Mouse (Mus musculus): ENCODE measurements around the gene Olfr93. TPM values are rescaled to one million over a fixed set of nuclear protein-coding genes. Genes with fewer than 3 reads are reported as not detected.
A peak's percentile ranks its signal among the peaks of the same experiment; 100 is the strongest.

The Olfr93 gene
- polyA plus RNA-seq (2015; fragmentation: Nextera tagmentation; extraction: Ambion mirVana) = not detected in 2 replicates

- Histone ChIP-seq H3K36me3 (ENCODE audit: insufficient read depth, low read length) (no peaks in the 10 kb centered on the region), H3K4me1 (ENCODE audit: insufficient read depth, low read depth, low read length) (no peaks in the 10 kb centered on the region), H3K27ac (ENCODE audit: low read length) (no peak within 1 kb of the TSS), H3K4me2 (replicated peaks; ENCODE audit: low read depth, low read length) (no peak within 1 kb of the TSS), H3K9me3 (ENCODE audit: low read length) (no peaks in the 10 kb centered on the region), H3K27me3 (replicated peaks; ENCODE audit: insufficient read depth, low read length) (no peaks in the 10 kb centered on the region), H3K4me3 (ENCODE audit: low read depth, low read length) (no peak within 1 kb of the TSS), H3K9ac (replicated peaks; ENCODE audit: low read depth) (no peak within 1 kb of the TSS)
- ATAC-seq = no peak
- no peak for TF ChIP-seq CTCF (IDR thresholded peaks at IDR 0.05)
- TF ChIP-seq EP300 (IDR thresholded peaks at IDR 0.05) = no peak
- DNase-seq (ENCODE audit: low spot score) = no peak
Measured at GRCm38 (mm10) chr17:37161394-37161793, at the start of gene Olfr93. Gene Olfr93 (minus strand): TSS chr17:37161494.

GRCm38 (mm10) chr17:37203917-37204236 is 42.6 kb upstream of the Olfr93 start:
- Histone ChIP-seq H3K4me2 (replicated peaks; ENCODE audit: low read depth, low read length) (no peak overlapping the region), H3K27me3 (replicated peaks; ENCODE audit: insufficient read depth, low read length) (no peaks in the 10 kb centered on the region), H3K27ac (ENCODE audit: low read length) (no peak overlapping the region), H3K36me3 (ENCODE audit: insufficient read depth, low read length) (no peaks in the 10 kb centered on the region), H3K9ac (replicated peaks; ENCODE audit: low read depth) (no peak overlapping the region), H3K4me1 (ENCODE audit: insufficient read depth, low read depth, low read length) (no peaks in the 10 kb centered on the region), H3K9me3 (ENCODE audit: low read length) (no peaks in the 10 kb centered on the region), H3K4me3 (ENCODE audit: low read depth, low read length) (no peak overlapping the region)
- ATAC-seq (no peak), DNase-seq (ENCODE audit: low spot score) (no peak)
- TF ChIP-seq CTCF (IDR thresholded peaks at IDR 0.05) (no peak), EP300 (IDR thresholded peaks at IDR 0.05) (no peak)
- 35% methylated on average over 3 of the region's 3 CpGs for WGBS

- Histone ChIP-seq H3K36me3 (ENCODE audit: insufficient read depth, low read length) (no peaks in the 10 kb centered on the region), H3K9ac (replicated peaks; ENCODE audit: low read depth) (no peak overlapping the region), H3K27me3 (replicated peaks; ENCODE audit: insufficient read depth, low read length) (no peaks in the 10 kb centered on the region), H3K4me3 (ENCODE audit: low read depth, low read length) (no peak overlapping the region), H3K4me2 (replicated peaks; ENCODE audit: low read depth, low read length) (no peak overlapping the region), H3K27ac (ENCODE audit: low read length) (no peak overlapping the region), H3K9me3 (ENCODE audit: low read length) (no peaks in the 10 kb centered on the region), H3K4me1 (ENCODE audit: insufficient read depth, low read depth, low read length) (no peaks in the 10 kb centered on the region)
- WGBS = 0% methylated on average over 4 of the region's 4 CpGs
- DNase-seq (ENCODE audit: low spot score) (peak; percentile 81), ATAC-seq (peak; percentile 70)
- TF ChIP-seq EP300 (IDR thresholded peaks at IDR 0.05) (no peak), CTCF (IDR thresholded peaks at IDR 0.05) (peak; percentile 100)
Measured at GRCm38 (mm10) chr17:37203206-37203916, 42.1 kb upstream of the Olfr93 start.

- 63% methylated on average over 2 of the region's 2 CpGs for WGBS
- DNase-seq (ENCODE audit: low spot score) (no peak), ATAC-seq (no peak)
- no peaks in the 10 kb centered on the region for H3K36me3 ChIP-seq (ENCODE audit: insufficient read depth, low read length)
- no peak for TF ChIP-seq EP300 (IDR thresholded peaks at IDR 0.05)
- no peak for TF ChIP-seq CTCF (IDR thresholded peaks at IDR 0.05)
- no peak within 1 kb of the TSS for H3K4me3 ChIP-seq (ENCODE audit: low read depth, low read length)
- no peak within 1 kb of the TSS for H3K9ac ChIP-seq (replicated peaks; ENCODE audit: low read depth)
- H3K27me3 ChIP-seq (replicated peaks; ENCODE audit: insufficient read depth, low read length) = peaks cover 13% of the 10 kb centered on the region
- no peaks in the 10 kb centered on the region for H3K4me1 ChIP-seq (ENCODE audit: insufficient read depth, low read depth, low read length)
- H3K9me3 ChIP-seq (ENCODE audit: low read length) = no peaks in the 10 kb centered on the region
- H3K27ac ChIP-seq (ENCODE audit: low read length) = no peak within 1 kb of the TSS
- no peak within 1 kb of the TSS for H3K4me2 ChIP-seq (replicated peaks; ENCODE audit: low read depth, low read length)
Measured at GRCm38 (mm10) chr17:37200894-37201293, 39.6 kb upstream of the Olfr93 start, which contains the start of gene Olfr94. Gene Olfr94 (minus strand): TSS chr17:37200994.

- DNase-seq (ENCODE audit: low spot score) (no peak), ATAC-seq (peak; percentile 37; the same call in 1 of the 2 replicates)
- no peaks in the 10 kb centered on the region for H3K4me1 ChIP-seq (ENCODE audit: insufficient read depth, low read depth, low read length)
- TF ChIP-seq EP300 (IDR thresholded peaks at IDR 0.05) = no peak
- peak; percentile 5; the same call in 1 of the 2 replicates for TF ChIP-seq CTCF (IDR thresholded peaks at IDR 0.05)
- no peaks in the 10 kb centered on the region for H3K9me3 ChIP-seq (ENCODE audit: low read length)
- no peaks in the 10 kb centered on the region for H3K36me3 ChIP-seq (ENCODE audit: insufficient read depth, low read length)
- H3K27me3 ChIP-seq (replicated peaks; ENCODE audit: insufficient read depth, low read length) = peaks cover 13% of the 10 kb centered on the region
- H3K4me3 ChIP-seq (ENCODE audit: low read depth, low read length) = peak overlapping the region; percentile 21
- H3K4me2 ChIP-seq (replicated peaks; ENCODE audit: low read depth, low read length) = peak overlapping the region; percentile 54
- WGBS = 2% methylated on average over 76 of the region's 77 CpGs
- no peak overlapping the region for H3K9ac ChIP-seq (replicated peaks; ENCODE audit: low read depth)
- no peak overlapping the region for H3K27ac ChIP-seq (ENCODE audit: low read length)
Measured at GRCm38 (mm10) chr17:37196845-37197724, 35.8 kb upstream of the Olfr93 start.

GRCm38 (mm10) chr17:37194782-37195181 is 33.5 kb upstream of the Olfr93 start:
- Histone ChIP-seq H3K27me3 (replicated peaks; ENCODE audit: insufficient read depth, low read length) (peaks cover 13% of the 10 kb centered on the region), H3K36me3 (ENCODE audit: insufficient read depth, low read length) (no peaks in the 10 kb centered on the region), H3K4me2 (replicated peaks; ENCODE audit: low read depth, low read length) (no peak overlapping the region), H3K4me1 (ENCODE audit: insufficient read depth, low read depth, low read length) (no peaks in the 10 kb centered on the region), H3K27ac (ENCODE audit: low read length) (no peak overlapping the region), H3K4me3 (ENCODE audit: low read depth, low read length) (no peak overlapping the region), H3K9ac (replicated peaks; ENCODE audit: low read depth) (no peak overlapping the region), H3K9me3 (ENCODE audit: low read length) (no peaks in the 10 kb centered on the region)
- 87% methylated on average over 5 of the region's 5 CpGs for WGBS
- ATAC-seq (no peak), DNase-seq (ENCODE audit: low spot score) (no peak)
- no peak for TF ChIP-seq CTCF (IDR thresholded peaks at IDR 0.05)
- TF ChIP-seq EP300 (IDR thresholded peaks at IDR 0.05) = no peak

Data from lung, postnatal 0 days (tissue).